Mouse (Mus musculus): ENCODE measurements around the gene Gm40460. TPM values are rescaled to one million over a fixed set of nuclear protein-coding genes. Genes with fewer than 3 reads are reported as not detected.
"Not testable (repeated sequence)": the region's sequence is repeated elsewhere in the genome, so short reads cannot be mapped to it uniquely, and the experiment has no call there.

The Gm40460 gene
- not detected for total RNA-seq (2021)

DNA sequence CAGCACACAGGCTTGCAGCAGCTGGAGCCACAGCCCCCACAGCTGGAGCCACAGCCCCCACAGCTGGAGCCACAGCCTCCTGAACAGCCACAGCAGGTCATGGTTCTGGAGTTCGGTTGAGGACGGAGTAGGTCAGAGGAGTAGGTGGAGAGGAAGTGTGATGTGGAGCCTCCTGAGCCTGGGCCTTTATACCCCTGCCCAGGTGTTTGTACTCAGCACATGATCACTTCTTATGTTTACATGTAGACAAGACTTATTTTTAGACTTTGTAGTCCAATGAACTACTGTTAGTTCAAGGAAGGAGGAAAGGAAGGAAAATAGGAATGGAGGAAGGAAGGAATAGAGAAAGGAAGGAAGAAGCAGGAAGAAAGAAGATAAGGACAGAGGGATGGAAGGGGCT lies at the start of gene Gm40460:
Gm40460 (minus strand) TSS at position 101 of the 400 bp plus-strand sequence.
- DNase-seq = no peak
- intact Hi-C loops (cut with DNase I) = no loop called here

DNA sequence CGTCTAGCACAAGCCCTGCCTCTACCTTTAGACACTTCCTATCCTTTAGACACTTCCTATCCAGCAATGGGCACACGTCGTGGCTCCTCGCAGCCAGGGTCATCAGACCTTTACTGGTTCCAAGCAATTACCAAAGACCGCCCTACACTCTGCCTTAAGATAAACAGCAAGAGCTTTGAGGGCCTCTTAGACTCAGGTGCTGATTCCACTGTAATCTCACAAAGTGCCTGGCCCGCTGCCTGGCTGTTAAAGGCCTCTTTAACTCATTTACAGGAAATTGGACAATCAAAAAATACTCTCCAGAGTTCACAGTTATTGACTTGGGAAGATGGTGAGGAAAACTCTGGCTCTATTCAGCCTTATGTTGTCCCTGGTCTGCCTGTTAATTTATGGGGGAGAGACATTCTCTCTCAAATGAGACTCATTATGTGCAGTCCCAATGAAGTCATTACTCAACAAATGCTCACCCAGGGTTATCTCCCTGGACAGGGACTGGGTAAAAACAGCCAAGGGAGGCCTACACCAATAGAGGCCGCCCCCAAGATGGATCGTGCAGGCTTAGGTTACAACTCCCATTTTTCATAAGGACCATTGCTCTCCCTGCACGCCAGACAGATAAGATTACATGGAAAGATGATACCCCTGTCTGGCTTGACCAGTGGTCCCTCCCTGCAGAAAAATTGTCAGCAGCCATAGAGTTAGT lies 45.2 kb upstream of the Gm40460 start:
- intact Hi-C loops (cut with DNase I) = not testable (repeated sequence)

DNA sequence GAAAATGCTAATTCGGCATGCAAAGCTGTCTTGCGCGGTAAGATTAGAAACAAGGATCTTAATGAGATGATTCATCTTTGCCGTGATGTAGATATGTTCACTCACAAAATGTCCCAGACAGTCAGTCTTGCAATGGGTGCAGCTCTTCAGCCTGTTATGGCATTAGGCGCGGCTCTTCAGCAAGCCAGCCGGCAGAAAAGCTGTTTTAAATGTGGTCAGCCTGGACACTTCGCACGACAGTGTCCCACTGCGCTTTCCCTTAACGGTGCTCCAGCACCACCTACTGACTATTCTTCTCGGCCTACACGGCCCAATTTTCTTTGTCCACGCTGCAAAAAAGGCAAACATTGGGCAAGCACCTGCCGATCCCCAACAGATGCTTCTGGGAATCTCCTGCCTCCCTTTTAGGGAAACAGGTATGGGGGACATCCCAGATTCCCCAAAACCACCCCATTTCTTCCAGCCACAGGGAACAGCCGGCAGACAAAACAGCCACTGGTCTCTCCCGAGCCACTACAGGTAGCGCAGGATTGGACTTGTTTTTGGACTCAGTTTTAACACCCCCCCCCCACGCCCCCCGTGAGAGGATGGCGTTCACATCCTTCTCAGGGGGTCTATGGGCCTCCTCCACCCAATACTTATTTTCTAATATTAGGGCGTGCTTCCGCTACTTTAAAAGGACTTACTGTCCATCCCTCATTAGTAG lies 44.4 kb upstream of the Gm40460 start:
- intact Hi-C loops (cut with DNase I) = no loop called here

More for the DNA sequence above, 45.2 kb upstream of the Gm40460 start:
- not testable (repeated sequence) for DNase-seq

DNA sequence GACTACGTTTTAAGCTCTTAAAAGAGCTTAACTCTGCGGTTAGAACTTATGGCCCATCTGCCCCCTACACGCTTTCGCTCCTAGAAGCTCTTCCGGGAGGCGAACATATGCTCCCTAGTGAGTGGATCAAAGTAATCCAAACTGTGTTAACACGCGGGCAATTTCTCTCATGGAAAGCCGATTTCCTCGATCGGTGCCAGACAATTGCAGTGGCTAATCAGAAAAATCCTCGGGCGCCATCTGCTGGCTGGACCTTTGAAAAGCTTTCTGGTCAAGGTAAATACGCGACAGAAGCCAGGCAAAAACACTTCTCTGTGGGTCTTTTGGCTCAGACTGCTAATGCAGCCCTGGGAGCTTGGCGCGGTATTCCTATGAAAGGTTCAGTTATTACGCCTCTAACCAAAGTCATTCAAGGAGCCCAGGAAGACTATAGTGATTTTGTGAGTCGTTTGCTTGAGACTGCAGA lies 43.8 kb upstream of the Gm40460 start:
- intact Hi-C loops (cut with DNase I) = loop anchor here (1.0 kb wide), 1 partner anchor 138 kb away; no protein-coding TSS in a partner anchor
- peak; percentile 89 to 96 for DNase-seq

More for the DNA sequence above, 44.4 kb upstream of the Gm40460 start:
- peak in 1 of 2 experiments; percentile 31 for DNase-seq

DNA sequence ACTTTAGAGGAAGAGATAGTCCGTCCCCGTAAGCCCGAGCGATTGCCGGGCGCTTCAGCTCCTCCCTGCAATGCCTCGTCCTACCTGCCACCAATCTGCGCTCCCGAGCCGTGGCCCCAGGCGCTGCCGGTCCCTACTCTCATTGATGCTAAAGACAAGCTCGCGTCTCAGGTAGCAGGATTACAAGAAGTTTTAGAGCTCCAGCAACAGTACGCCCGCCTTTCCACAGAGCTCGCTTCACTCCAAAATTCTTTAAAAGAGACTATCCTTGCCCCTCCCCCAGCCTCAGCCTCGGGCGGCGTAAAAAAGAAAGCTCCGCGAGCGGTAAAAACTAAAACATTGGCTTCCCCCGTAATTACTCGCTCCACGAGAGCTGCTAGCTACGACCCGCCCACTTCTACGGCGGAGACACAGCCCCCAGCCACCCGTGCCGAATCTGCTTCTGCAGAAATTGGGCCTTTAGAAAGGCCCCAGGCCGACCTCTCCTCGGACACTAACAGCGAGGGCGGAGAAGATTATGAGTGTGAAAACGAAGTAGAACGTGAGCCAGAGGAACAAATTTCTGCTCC lies 43.2 kb upstream of the Gm40460 start:
- DNase-seq = peak; percentile 59 to 60
- intact Hi-C loops (cut with DNase I) = loop anchor here (1.0 kb wide), 1 partner anchor 138 kb away; no protein-coding TSS in a partner anchor

DNA sequence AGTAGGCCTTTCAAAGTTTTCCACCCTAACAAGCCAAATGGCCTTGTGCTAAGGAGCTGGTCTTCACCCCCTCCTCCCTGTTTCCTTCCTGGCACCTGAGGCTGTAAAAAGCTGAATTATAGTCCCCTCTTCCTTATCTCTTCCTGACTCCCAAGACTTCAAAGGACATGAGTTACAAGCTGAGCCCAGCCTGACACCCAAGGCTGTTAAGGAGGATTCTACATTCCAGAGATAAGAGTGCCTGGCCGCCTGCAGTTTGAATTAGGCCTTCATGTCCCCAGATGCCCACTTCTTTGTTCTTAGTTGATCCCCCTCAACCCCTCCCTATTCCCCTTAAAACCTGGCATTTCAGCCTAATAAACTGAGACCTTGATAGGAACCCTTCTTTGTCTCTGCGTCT lies 42.0 kb upstream of the Gm40460 start:
- intact Hi-C loops (cut with DNase I); DNase-seq: not testable (repeated sequence)

DNA sequence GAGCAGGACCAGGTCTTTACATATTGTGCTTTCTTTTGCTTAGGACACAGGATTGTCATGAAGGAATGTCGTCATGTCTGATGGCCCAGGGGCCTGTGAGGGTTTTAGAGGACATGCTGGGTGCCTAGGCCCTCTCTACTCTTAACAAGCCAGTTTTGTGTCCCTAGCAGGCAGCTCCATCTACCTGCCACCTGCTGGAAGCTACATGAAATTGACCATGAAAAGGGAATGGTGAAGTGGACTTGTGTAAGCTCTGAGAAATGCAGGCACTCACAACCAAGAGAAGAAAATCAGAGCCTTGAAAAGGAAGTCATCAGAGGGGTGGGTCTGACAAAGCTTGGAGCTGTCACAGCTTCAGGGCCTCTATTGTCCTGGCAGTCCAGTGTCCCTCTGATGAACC lies 38.4 kb upstream of the Gm40460 start:
- not testable (repeated sequence) for DNase-seq
- intact Hi-C loops (cut with DNase I) = loop anchor here (1.0 kb wide), 1 partner anchor 8 kb away; no protein-coding TSS in a partner anchor

DNA sequence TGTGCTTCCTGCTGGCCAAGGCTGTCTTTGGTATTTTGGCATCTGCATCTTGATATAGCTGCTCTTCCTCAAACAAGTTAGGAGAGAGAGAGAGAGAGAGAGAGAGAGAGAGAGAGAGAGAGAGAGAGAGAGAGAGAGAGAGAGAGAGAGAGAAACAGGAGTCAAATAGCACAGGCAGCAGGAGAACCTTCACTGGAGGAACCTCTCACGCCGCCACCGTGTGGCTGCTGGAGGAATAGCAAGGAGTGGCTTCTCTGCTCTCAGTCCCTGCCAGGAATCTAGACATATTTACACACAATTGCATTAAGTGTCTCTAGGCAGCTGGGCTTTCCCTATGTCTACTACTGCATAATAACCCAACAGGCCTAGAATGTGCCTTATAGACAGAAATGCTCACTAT lies 37.3 kb upstream of the Gm40460 start:
- intact Hi-C loops (cut with DNase I) = not testable (repeated sequence)

DNA sequence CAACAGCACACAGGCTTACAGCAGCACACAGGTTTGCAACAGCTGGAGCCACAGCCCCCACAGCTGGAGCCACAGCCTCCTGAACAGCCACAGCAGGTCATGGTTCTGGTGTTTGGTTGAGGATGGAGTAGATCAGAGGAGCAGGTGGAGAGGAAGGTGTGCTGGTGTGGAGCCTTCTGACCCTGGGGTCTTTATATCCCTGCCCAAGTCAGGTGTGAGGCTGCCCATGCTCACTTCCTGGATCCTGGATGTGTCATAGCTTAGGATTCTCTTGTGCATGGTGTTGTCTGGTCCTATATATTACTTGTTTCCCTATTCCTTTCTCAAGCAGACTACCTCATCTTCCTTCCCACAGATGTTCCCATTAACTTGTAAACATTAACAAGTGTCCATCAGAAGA lies 33.4 kb upstream of the Gm40460 start, which contains the start of gene Gm4559:
Gm4559 (minus strand) TSS at position 101 of the 400 bp plus-strand sequence.
- intact Hi-C loops (cut with DNase I); DNase-seq: not testable (repeated sequence)

More for the DNA sequence above, 37.3 kb upstream of the Gm40460 start:
- DNase-seq = peak; percentile 50 to 71

DNA sequence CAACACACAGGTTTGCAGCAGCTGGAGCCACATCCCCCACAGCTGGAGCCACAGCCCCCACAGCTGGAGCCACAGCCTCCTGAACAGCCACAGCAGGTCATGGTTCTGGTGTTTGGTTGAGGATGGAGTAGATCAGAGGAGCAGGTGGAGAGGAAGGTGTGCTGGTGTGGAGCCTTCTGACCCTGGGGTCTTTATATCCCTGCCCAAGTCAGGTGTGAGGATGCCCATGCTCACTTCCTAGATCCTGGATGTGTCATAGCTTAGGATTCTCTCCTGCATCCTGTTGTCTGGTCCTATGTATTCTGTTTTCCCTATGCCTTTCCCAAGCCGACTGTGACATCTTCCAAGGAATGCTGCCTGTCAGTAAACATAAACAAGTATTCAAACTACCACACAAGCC lies 17.4 kb upstream of the Gm40460 start, which contains the start of gene Gm2431:
Gm2431 (minus strand) TSS at position 101 of the 400 bp plus-strand sequence.
- intact Hi-C loops (cut with DNase I); DNase-seq: not testable (repeated sequence)

DNA sequence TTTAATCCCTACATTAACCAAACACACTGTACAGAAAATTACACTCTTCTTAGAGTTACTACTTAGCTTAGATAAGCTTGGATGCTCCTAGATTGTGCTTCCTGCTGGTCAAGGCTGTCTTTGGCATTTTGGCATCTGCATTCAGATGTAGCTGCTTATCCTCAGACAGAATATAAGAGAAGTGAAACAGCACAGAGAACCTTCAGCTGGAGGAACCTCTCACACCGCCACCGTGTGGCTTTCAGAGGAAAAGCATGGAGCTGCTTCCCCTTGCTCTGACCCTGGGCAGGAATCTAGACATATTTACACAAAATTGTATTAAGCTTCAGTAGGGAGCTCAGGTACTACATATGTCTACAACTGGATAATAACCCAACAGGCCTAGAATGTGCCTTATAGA lies 14.6 kb upstream of the Gm40460 start:
- intact Hi-C loops (cut with DNase I) = no loop called here
- DNase-seq = peak; percentile 13 to 31

DNA sequence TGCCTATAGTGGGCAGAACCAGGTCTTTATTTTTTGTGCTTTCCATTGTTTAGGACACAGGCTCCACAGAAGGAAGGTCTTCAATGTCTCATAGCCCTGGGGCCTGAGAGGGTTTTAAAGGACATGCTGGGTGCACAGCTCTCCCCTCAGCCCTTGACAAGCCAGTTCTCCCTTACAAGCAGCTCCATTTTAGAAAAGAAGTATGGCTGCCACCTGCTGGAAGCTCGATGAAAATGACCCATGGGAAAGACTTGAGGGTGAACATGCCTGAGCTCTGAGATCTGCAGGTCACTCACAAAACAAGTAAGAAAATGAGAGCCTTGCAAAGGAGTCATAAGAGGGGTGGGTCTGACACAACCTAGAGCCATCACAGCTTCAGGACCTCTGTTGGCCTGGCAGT lies 8.9 kb upstream of the Gm40460 start:
- peak; percentile 31 to 41 for DNase-seq
- intact Hi-C loops (cut with DNase I) = loop anchor here (1.0 kb wide), 1 partner anchor 104 kb away; no protein-coding TSS in a partner anchor

DNA sequence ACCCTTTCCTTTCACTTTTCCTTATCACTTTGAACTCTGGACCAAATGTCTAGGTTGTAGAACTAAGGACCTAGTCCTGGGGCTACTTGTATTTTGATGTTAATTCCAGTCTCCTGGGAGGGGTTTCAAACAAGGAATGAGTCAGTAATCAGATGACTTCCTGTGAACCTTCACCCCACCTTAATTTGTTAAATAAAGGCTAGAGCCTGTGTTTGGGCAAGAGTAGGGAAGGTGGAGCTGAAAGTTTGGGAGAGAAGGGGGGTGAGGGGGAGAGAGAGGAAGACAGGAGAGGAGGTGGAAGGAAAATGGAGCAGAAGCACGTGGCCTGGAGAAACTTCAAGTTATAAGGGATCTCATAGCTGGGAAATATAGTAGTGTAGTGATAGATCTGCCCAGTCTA lies 9.3 kb downstream of the Gm40460 start:
- intact Hi-C loops (cut with DNase I) = no loop called here
- DNase-seq = no peak

DNA sequence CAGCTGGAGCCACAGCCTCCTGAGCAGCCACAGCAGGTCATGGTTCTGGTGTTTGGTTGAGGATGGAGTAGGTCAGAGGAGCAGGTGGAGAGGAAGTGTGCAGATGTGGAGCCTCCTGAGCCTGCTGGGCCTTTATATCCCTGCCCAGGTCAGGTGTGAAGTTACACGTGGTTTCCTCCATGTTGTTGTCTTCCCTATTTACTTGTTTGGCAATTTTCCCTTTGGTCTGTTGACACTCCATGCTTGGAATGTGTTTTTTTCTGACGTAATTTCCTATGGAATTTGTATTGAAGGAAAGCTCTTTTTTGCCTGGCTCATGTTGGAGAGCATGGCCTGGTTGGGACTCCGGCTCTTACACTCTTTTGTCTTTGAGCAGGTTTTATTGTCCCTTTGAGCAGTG lies 11.0 kb downstream of the Gm40460 start, which contains the start of gene Krtap5-5:
Krtap5-5 (minus strand) TSS at position 101 of the 400 bp plus-strand sequence.
- DNase-seq; intact Hi-C loops (cut with DNase I): not testable (repeated sequence)

DNA sequence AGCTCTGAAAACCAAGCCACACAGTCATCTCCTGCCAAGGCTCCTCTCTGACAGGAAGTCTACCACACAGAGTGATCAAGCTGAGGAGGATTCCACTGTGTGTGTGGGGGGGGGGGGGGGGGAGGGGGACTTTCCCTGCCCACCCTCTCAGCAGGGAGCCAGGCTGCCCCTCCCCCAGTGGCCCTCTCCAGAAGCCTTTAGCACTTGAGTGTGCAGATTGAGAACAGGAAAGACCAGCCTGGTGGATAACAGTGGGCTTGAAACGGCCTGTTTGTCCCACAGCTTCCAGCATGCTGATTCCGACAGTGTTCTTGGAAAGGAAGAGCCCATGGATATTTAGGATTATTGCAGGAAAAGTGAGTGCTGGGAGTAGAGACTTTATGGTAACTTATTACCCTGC lies 16.4 kb downstream of the Gm40460 start:
- DNase-seq = no peak
- intact Hi-C loops (cut with DNase I) = no loop called here

DNA sequence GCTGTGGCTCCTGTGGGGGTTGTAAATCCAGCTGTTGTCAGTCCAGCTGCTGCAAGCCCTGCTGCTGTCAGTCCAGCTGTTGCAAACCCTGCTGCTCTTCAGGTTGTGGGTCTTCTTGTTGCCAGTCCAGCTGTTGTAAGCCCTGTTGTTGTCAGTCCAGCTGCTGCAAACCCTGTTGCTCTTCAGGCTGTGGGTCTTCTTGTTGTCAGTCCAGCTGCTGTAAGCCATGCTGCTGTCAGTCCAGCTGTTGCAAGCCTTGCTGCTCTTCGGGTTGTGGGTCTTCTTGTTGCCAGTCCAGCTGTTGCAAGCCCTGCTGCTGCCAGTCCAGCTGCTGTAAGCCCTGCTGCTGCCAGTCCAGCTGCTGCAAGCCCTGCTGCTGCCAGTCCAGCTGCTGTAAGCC lies 28.7 kb downstream of the Gm40460 start:
- intact Hi-C loops (cut with DNase I); DNase-seq: not testable (repeated sequence)

DNA sequence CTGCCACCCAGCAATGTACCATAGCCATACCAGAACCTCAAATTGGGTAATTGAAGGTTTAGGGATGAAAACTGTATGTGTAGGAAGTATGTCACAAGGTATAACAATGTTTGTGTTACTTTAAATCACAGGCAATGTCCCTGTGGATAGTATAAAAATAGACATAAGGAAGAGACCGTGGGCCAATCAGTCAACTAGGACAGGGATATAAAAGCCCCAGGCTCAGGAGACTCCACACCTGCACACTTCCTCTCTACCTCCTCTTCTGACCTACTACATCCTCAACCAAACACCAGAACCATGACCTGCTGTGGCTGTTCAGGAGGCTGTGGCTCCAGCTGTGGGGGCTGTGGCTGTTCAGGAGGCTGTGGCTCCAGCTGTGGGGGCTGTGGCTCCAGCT lies 29.3 kb downstream of the Gm40460 start, which contains the start of gene Gm7579:
Gm7579 (plus strand) TSS at position 301 of the 400 bp plus-strand sequence.
- intact Hi-C loops (cut with DNase I) = no loop called here
- no peak for DNase-seq

DNA sequence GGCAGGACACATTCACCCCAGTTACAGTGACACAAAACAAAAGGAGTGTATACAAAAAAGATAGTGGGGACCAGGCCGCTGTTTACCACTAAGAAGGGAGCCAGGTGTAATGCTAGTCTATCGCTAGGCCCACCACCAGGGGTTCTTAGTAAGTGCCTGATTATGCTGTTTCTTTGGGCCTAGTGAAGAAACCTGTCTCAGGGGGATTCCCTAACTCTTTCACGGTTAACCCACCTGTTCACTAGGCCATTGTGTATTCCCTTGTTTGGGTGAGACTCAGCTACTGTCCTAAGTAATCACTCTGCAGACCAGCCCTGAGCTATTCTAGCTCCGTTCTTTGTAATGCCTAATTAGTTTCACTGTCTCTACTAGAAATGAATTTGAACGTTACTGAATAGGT lies 34.0 kb downstream of the Gm40460 start:
- DNase-seq; intact Hi-C loops (cut with DNase I): not testable (repeated sequence)

DNA sequence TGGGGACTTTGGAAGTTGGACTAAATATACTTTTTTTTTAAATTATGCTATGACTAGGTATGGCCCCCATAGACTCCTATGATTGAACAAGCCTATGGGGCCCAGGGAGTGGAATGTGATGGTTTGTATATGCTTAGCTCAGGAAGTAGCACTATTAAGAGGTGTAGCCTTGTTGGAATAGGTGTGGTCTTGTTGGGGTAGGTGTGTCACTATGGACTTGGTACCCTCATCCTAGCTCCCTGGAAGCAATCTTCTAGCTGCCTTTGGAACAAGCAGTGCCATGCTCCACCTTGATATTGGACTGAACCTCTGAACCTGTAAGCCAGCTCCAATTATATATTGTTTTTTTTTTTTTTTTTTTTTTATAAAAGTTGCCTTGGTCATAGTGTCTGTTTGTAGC lies 35.4 kb downstream of the Gm40460 start:
- intact Hi-C loops (cut with DNase I) = no loop called here
- no peak for DNase-seq

DNA sequence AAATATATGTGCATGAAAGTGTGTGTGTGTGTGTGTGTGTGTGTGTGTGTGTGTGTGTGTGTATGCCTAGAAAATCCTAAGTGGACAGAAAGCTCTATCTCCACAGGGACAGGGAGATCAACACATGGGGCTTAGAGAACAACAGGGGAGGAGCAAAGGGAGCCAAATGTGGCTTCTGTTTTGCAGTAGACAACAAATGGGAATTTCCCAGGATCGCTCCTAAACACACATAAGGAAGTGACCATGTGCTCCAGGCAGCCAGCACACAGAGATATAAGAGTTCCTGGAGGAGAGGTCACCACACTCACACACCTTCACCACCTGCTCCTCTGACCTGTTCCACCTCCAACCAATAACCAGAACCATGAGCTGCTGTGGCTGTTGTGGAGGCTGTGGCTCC lies 39.8 kb downstream of the Gm40460 start, which contains the start of gene Krtap5-3:
Krtap5-3 (plus strand) TSS at position 301 of the 400 bp plus-strand sequence.
- intact Hi-C loops (cut with DNase I) = no loop called here
- no peak for DNase-seq

DNA sequence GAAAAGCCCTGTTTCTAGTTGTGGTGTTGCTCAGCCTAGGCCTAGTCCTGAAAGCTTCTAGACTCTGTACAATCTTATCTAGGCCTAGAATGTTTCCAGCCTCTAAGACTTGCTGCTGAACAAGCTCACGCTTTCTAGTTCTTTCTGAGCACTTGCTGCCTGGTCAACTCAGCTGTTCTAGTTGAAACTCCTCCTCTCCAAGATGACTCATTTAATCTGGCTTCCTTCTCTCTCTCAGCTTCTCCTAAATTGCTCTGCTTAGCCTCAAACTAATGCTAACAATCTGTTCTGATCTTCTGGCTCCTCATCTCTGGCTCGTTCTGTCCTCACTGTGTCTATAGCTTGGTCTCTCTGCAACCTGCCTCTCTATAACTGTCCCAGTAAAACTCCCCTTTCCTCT lies 42.1 kb downstream of the Gm40460 start:
- no peak for DNase-seq
- intact Hi-C loops (cut with DNase I) = no loop called here

Data from heart, postnatal 36 days (tissue).